Mouse (Mus musculus) stomach, embryonic 16.5 days (tissue): ENCODE results near the gene Fam174a. TPM values are rescaled to one million over a fixed set of nuclear protein-coding genes. Genes with fewer than 3 reads are reported as not detected.

ENCODE experiments used
- ATAC-seq: fragments of 200-750 bp; cut with Nextera tagmentation; 2 replicates; pipeline ENCODE4 v1.8.0; 2017; ENCODE audit warnings: moderate number of reproducible peaks, moderate TSS enrichment; ENCODE audit not compliant: insufficient read depth, low FRiP score
- H3K27ac ChIP-seq: fragments of 300-500 bp; sonication (generic); 2 replicates; pipeline ENCODE4 v1.5.1; 2014; ENCODE audit warnings: low read length
- H3K27me3 ChIP-seq: fragments of 300-500 bp; sonication (generic); 2 replicates; pipeline ENCODE4 v1.6.1; 2014; ENCODE audit warnings: low read length, control low read depth, mixed read lengths; ENCODE audit not compliant: control insufficient read depth, insufficient read depth
- H3K36me3 ChIP-seq: fragments of 300-500 bp; sonication (generic); 2 replicates; pipeline ENCODE4 v1.6.1; 2014; ENCODE audit warnings: low read length; ENCODE audit not compliant: control insufficient read depth, insufficient read depth
- H3K4me1 ChIP-seq: fragments of 300-500 bp; sonication (generic); 2 replicates; pipeline ENCODE4 v1.6.1; 2014; ENCODE audit warnings: low read length, control low read depth, mixed read lengths; ENCODE audit not compliant: control insufficient read depth, insufficient read depth
- H3K4me2 ChIP-seq: fragments of 300-500 bp; sonication (generic); 2 replicates; pipeline ENCODE4 v1.6.1; 2014; ENCODE audit warnings: low read depth, low read length, mixed read lengths
- H3K4me3 ChIP-seq: fragments of 300-500 bp; sonication (generic); replicated peaks from 2 replicates; pipeline ENCODE4 v1.5.1; 2014; ENCODE audit warnings: mild to moderate bottlenecking, low read length
- H3K9ac ChIP-seq: fragments of 300-500 bp; sonication (generic); 2 replicates; pipeline ENCODE4 v1.6.1; 2014; ENCODE audit warnings: low read length
- H3K9me3 ChIP-seq: fragments of 300-500 bp; sonication (generic); replicated peaks from 2 replicates; pipeline ENCODE4 v1.6.1; 2016; ENCODE audit warnings: low read length, control low read depth; ENCODE audit not compliant: control insufficient read depth
- WGBS: fragments of 180-500 bp; shearing (Covaris S2); extraction: QIAGEN DNeasy Blood & Tissue Kit; methylation state at CpG from one replicate; pipeline ENCODE4 v1.1.7; 2014; 5-methylcytosine and 5-hydroxymethylcytosine counted together
- polyA plus RNA-seq: library from polyadenylated mRNA; unstranded; fragments of >200 nt; fragmentation: Nextera tagmentation; extraction: Ambion mirVana; gene quantifications from 2 replicates; pipeline ENCODE4 v1.2.1, GENCODE M21; 2015

Gene Fam174a
- polyA plus RNA-seq, 1 experiment from 2014 or later: 24.4 TPM

- no peaks in the 10 kb centered on the region for H3K4me1 ChIP-seq
- H3K27ac ChIP-seq: no peak overlapping the region
- H3K4me3 ChIP-seq: no peak overlapping the region
- no peak for ATAC-seq
- peaks cover 9% of the 10 kb centered on the region for H3K36me3 ChIP-seq
- H3K4me2 ChIP-seq: no peak overlapping the region
- no peaks in the 10 kb centered on the region for H3K9me3 ChIP-seq
- no peak overlapping the region for H3K9ac ChIP-seq
- no peaks in the 10 kb centered on the region for H3K27me3 ChIP-seq
These were observed 13.4 kb downstream of the Fam174a start for GRCm38 (mm10) chr1:95326856-95327255.

GRCm38 (mm10) chr1:95339618-95340017 lies 26.2 kb downstream of the Fam174a start:
- no peaks in the 10 kb centered on the region for H3K4me1 ChIP-seq
- H3K4me3 ChIP-seq: no peak overlapping the region
- no peaks in the 10 kb centered on the region for H3K9me3 ChIP-seq
- ATAC-seq: no peak
- H3K9ac ChIP-seq: no peak overlapping the region
- H3K4me2 ChIP-seq: no peak overlapping the region
- no peaks in the 10 kb centered on the region for H3K36me3 ChIP-seq
- no peak overlapping the region for H3K27ac ChIP-seq
- no peaks in the 10 kb centered on the region for H3K27me3 ChIP-seq

- no peaks in the 10 kb centered on the region for H3K9me3 ChIP-seq
- no peaks in the 10 kb centered on the region for H3K4me1 ChIP-seq
- no peak overlapping the region for H3K9ac ChIP-seq
- no peak overlapping the region for H3K4me2 ChIP-seq
- no peak for ATAC-seq
- no peak overlapping the region for H3K4me3 ChIP-seq
- H3K36me3 ChIP-seq: no peaks in the 10 kb centered on the region
- no peak overlapping the region for H3K27ac ChIP-seq
- H3K27me3 ChIP-seq: no peaks in the 10 kb centered on the region
These were observed 28.8 kb downstream of the Fam174a start for GRCm38 (mm10) chr1:95342242-95342641.

- Histone ChIP-seq H3K4me3 (no peak overlapping the region), H3K27ac (no peak overlapping the region), H3K36me3 (no peaks in the 10 kb centered on the region), H3K9ac (no peak overlapping the region), H3K4me1 (no peaks in the 10 kb centered on the region), H3K4me2 (no peak overlapping the region), H3K9me3 (no peaks in the 10 kb centered on the region), H3K27me3 (no peaks in the 10 kb centered on the region)
- ATAC-seq: no peak
- WGBS: 77% methylated on average over 5 of the region's 5 CpGs
These were observed 30.4 kb downstream of the Fam174a start for GRCm38 (mm10) chr1:95343585-95344485.

GRCm38 (mm10) chr1:95354146-95354545 lies 40.7 kb downstream of the Fam174a start:
- no peaks in the 10 kb centered on the region for H3K4me1 ChIP-seq
- no peak overlapping the region for H3K27ac ChIP-seq
- no peak overlapping the region for H3K4me3 ChIP-seq
- WGBS: 53% methylated on average over 1 of the region's 1 CpGs
- no peaks in the 10 kb centered on the region for H3K36me3 ChIP-seq
- H3K27me3 ChIP-seq: no peaks in the 10 kb centered on the region
- no peaks in the 10 kb centered on the region for H3K9me3 ChIP-seq
- no peak overlapping the region for H3K4me2 ChIP-seq
- ATAC-seq: no peak
- no peak overlapping the region for H3K9ac ChIP-seq

- no peaks in the 10 kb centered on the region for H3K36me3 ChIP-seq
- no peaks in the 10 kb centered on the region for H3K27me3 ChIP-seq
- WGBS: 58% methylated on average over 4 of the region's 4 CpGs
- ATAC-seq: no peak
- H3K9me3 ChIP-seq: no peaks in the 10 kb centered on the region
- H3K4me1 ChIP-seq: no peaks in the 10 kb centered on the region
- no peak overlapping the region for H3K4me3 ChIP-seq
- H3K4me2 ChIP-seq: no peak overlapping the region
- H3K9ac ChIP-seq: no peak overlapping the region
- H3K27ac ChIP-seq: no peak overlapping the region
These were observed 43.5 kb downstream of the Fam174a start for GRCm38 (mm10) chr1:95356904-95357303.

GRCm38 (mm10) chr1:95363692-95364091 lies 50.3 kb downstream of the Fam174a start:
- Histone ChIP-seq H3K27ac (no peak overlapping the region), H3K4me3 (no peak overlapping the region), H3K27me3 (no peaks in the 10 kb centered on the region), H3K4me2 (no peak overlapping the region), H3K9me3 (no peaks in the 10 kb centered on the region), H3K36me3 (no peaks in the 10 kb centered on the region), H3K4me1 (no peaks in the 10 kb centered on the region), H3K9ac (no peak overlapping the region)
- no peak for ATAC-seq
- 75% methylated on average over 2 of the region's 2 CpGs for WGBS

GRCm38 (mm10) chr1:95366616-95367373 lies 53.4 kb downstream of the Fam174a start:
- Histone ChIP-seq H3K9ac (no peak overlapping the region), H3K4me1 (no peaks in the 10 kb centered on the region), H3K4me3 (no peak overlapping the region), H3K27me3 (no peaks in the 10 kb centered on the region), H3K27ac (no peak overlapping the region), H3K9me3 (no peaks in the 10 kb centered on the region), H3K36me3 (no peaks in the 10 kb centered on the region), H3K4me2 (no peak overlapping the region)
- WGBS: 65% methylated on average over 4 of the region's 4 CpGs
- ATAC-seq: no peak

GRCm38 (mm10) chr1:95367748-95368147 lies 54.3 kb downstream of the Fam174a start:
- Histone ChIP-seq H3K9ac (no peak overlapping the region), H3K36me3 (no peaks in the 10 kb centered on the region), H3K27ac (no peak overlapping the region), H3K4me1 (no peaks in the 10 kb centered on the region), H3K4me2 (no peak overlapping the region), H3K4me3 (no peak overlapping the region), H3K27me3 (no peaks in the 10 kb centered on the region), H3K9me3 (no peaks in the 10 kb centered on the region)
- WGBS: 88% methylated on average over 4 of the region's 4 CpGs
- ATAC-seq: no peak
